Comparison of ENCODE assay signal across 8 mouse cellular contexts in genomic region chr17:73803521-73804184, GRCm38 (mm10). TPM values are rescaled to one million over a fixed set of nuclear protein-coding genes. Genes with fewer than 3 reads are reported as not detected.
DNase-seq lines count a peak whose midpoint lies in the region; ATAC-seq and TF ChIP-seq lines count a peak whose summit lies in the region.

Ehd3 (plus strand) TSS chr17:73804134.

- no peak for TF ChIP-seq CTCF in lung, adult 2 months (IDR thresholded peaks at IDR 0.05; ENCODE audit: insufficient read depth, low read length)
- no peak for TF ChIP-seq CTCF in brain, embryonic 14.5 days (IDR thresholded peaks at IDR 0.05; ENCODE audit: borderline replicate concordance, extremely low read depth, insufficient read depth, insufficient read length)

- TF ChIP-seq POLR2A in lung, adult 2 months (IDR thresholded peaks at IDR 0.05; ENCODE audit: borderline replicate concordance, extremely low read depth, low read depth, low read length): no peak
- no peak for TF ChIP-seq POLR2A in brain, embryonic 14.5 days (IDR thresholded peaks at IDR 0.05; ENCODE audit: borderline replicate concordance, extremely low read depth, insufficient read depth, insufficient read length, poor library complexity, severe bottlenecking)

- H3K27ac ChIP-seq in hindbrain, embryonic 14.5 days: peak within 1 kb of the TSS; percentile 85
- no peak within 1 kb of the TSS for H3K27ac ChIP-seq in liver, embryonic 16.5 days (ENCODE audit: low read length)

- no peak for ATAC-seq in hindbrain, embryonic 14.5 days (ENCODE audit: low FRiP score)
- no peak for ATAC-seq in liver, embryonic 16.5 days (ENCODE audit: low read depth)

- H3K36me3 ChIP-seq in hindbrain, embryonic 14.5 days (replicated peaks; ENCODE audit: control insufficient read depth, insufficient read depth): no peaks in the 10 kb centered on the region
- H3K36me3 ChIP-seq in liver, embryonic 16.5 days (ENCODE audit: control insufficient read depth, insufficient read depth): no peaks in the 10 kb centered on the region

- H3K9me3 ChIP-seq in hindbrain, embryonic 14.5 days (ENCODE audit: control insufficient read depth, low read length): no peaks in the 10 kb centered on the region
- H3K9me3 ChIP-seq in liver, embryonic 16.5 days (replicated peaks; ENCODE audit: control insufficient read depth, low read length): no peaks in the 10 kb centered on the region

- peaks cover 3% of the 10 kb centered on the region for H3K4me1 ChIP-seq in lung, adult 2 months (ENCODE audit: control insufficient read depth, insufficient read depth, low read length)
- H3K4me1 ChIP-seq in hindbrain, embryonic 14.5 days (replicated peaks; ENCODE audit: control insufficient read depth, insufficient read depth, low read length): peaks cover 12% of the 10 kb centered on the region
- H3K4me1 ChIP-seq in liver, embryonic 16.5 days (ENCODE audit: control insufficient read depth, low read depth, low read length): no peaks in the 10 kb centered on the region

- WGBS in lung, adult 2 months: 83% methylated on average over 5 of the region's 5 CpGs
- 91% methylated on average over 5 of the region's 5 CpGs for WGBS in hindbrain, embryonic 14.5 days
- 62% methylated on average over 5 of the region's 5 CpGs for WGBS in liver, embryonic 16.5 days (ENCODE audit: insufficient replicate concordance)

- no peak for DNase-seq in lung, adult 2 months
- no peak for DNase-seq in lung, postnatal 25 days (ENCODE audit: low spot score)
- DNase-seq in brain, embryonic 14.5 days (ENCODE audit: low read depth): no peak
- no peak for DNase-seq in hindbrain, embryonic 14.5 days (ENCODE audit: low spot score)
- DNase-seq in cerebellum, postnatal 4 days (ENCODE audit: low spot score in 2 of 2): no peak
- DNase-seq in urinary bladder, postnatal 36 days (ENCODE audit: low spot score in 2 of 2): no peak
- no peak for DNase-seq in spleen, postnatal 36 days (ENCODE audit: low spot score in 2 of 2)

- H3K4me2 ChIP-seq in hindbrain, embryonic 14.5 days (replicated peaks): peak within 1 kb of the TSS; percentile 86
- peak within 1 kb of the TSS; percentile 46 for H3K4me2 ChIP-seq in liver, embryonic 16.5 days (ENCODE audit: low read depth, low read length)

- peak within 1 kb of the TSS; percentile 79 for H3K9ac ChIP-seq in hindbrain, embryonic 14.5 days
- peak within 1 kb of the TSS; percentile 24; the same call in 1 of the 2 replicates for H3K9ac ChIP-seq in liver, embryonic 16.5 days (ENCODE audit: low read depth, low read length)

- H3K4me3 ChIP-seq in lung, adult 2 months (replicated peaks; ENCODE audit: extremely low read depth, low read depth, low read length): peak within 1 kb of the TSS; percentile 69
- H3K4me3 ChIP-seq in hindbrain, embryonic 14.5 days (replicated peaks; ENCODE audit: low read length): peak within 1 kb of the TSS; percentile 53
- peak within 1 kb of the TSS; percentile 58 for H3K4me3 ChIP-seq in liver, embryonic 16.5 days (ENCODE audit: low read depth, low read length)

- H3K27me3 ChIP-seq in hindbrain, embryonic 14.5 days (ENCODE audit: control insufficient read depth, insufficient read depth, low read length): no peaks in the 10 kb centered on the region
- peaks cover 12% of the 10 kb centered on the region for H3K27me3 ChIP-seq in liver, embryonic 16.5 days (ENCODE audit: control insufficient read depth, insufficient read depth, low read depth, low read length)

RNA-seq across cellular contexts. Expression of gene Ehd3, which starts in this region (rescaled TPM):
- polyA plus RNA-seq in lung, adult 2 months (2012; rRNA removed): 11.3 and 12.7 TPM in 2 replicates
- 11.9 and 19.5 TPM in 2 replicates for polyA plus RNA-seq in brain, embryonic 14.5 days (2012; rRNA removed)
- 20.0 and 21.4 TPM in 2 replicates for polyA plus RNA-seq in hindbrain, embryonic 14.5 days (2014; fragmentation: Nextera tagmentation; extraction: Ambion mirVana)
- polyA plus RNA-seq in liver, embryonic 16.5 days (2015; fragmentation: Nextera tagmentation; extraction: Ambion mirVana): 17.4 and 23.1 TPM in 2 replicates
